Mouse (Mus musculus): ENCODE results near the gene Dnm1. TPM values are rescaled to one million over a fixed set of nuclear protein-coding genes. Genes with fewer than 3 reads are reported as not detected.

The Dnm1 gene
- total RNA-seq, 2 experiments from 2014 or later = 241 to 308 TPM

- no peak for DNase-seq
Measured at GRCm38 (mm10) chr2:32341634-32341939, 11.6 kb downstream of the Dnm1 start.

GRCm38 (mm10) chr2:32340836-32341633 is 12.1 kb downstream of the Dnm1 start:
- DNase-seq = no peak
- intact Hi-C loops (cut with DNase I) = no loop called here

More at GRCm38 (mm10) chr2:32341634-32341939, 11.6 kb downstream of the Dnm1 start:
- intact Hi-C loops (cut with DNase I) = no loop called here

GRCm38 (mm10) chr2:32339912-32340642 is 13.1 kb downstream of the Dnm1 start:
- DNase-seq = no peak
- intact Hi-C loops (cut with DNase I) = no loop called here

GRCm38 (mm10) chr2:32335888-32336287 is 17.2 kb downstream of the Dnm1 start:
- intact Hi-C loops (cut with DNase I) = no loop called here
- no peak for DNase-seq

GRCm38 (mm10) chr2:32332159-32332558 is 21.0 kb downstream of the Dnm1 start:
- no peak for DNase-seq
- intact Hi-C loops (cut with DNase I) = no loop called here

- no peak for DNase-seq
- intact Hi-C loops (cut with DNase I) = no loop called here
Measured at GRCm38 (mm10) chr2:32329531-32329930, 23.6 kb downstream of the Dnm1 start.

GRCm38 (mm10) chr2:32328911-32329460 is 24.2 kb downstream of the Dnm1 start:
- no peak for DNase-seq
- intact Hi-C loops (cut with DNase I) = no loop called here

GRCm38 (mm10) chr2:32327200-32327599 is 25.9 kb downstream of the Dnm1 start:
- no peak for DNase-seq

GRCm38 (mm10) chr2:32325342-32325741 is 27.8 kb downstream of the Dnm1 start:
- no peak for DNase-seq
- intact Hi-C loops (cut with DNase I) = no loop called here

More at GRCm38 (mm10) chr2:32327200-32327599, 25.9 kb downstream of the Dnm1 start:
- intact Hi-C loops (cut with DNase I) = no loop called here

GRCm38 (mm10) chr2:32324322-32324721 is 28.8 kb downstream of the Dnm1 start:
- no peak for DNase-seq
- intact Hi-C loops (cut with DNase I) = no loop called here

GRCm38 (mm10) chr2:32322754-32323741 is 30.1 kb downstream of the Dnm1 start:
- intact Hi-C loops (cut with DNase I) = no loop called here
- DNase-seq = no peak

- DNase-seq = no peak
- intact Hi-C loops (cut with DNase I) = no loop called here
Measured at GRCm38 (mm10) chr2:32321591-32322298, 31.4 kb downstream of the Dnm1 start.

GRCm38 (mm10) chr2:32320721-32321120 is 32.4 kb downstream of the Dnm1 start:
- no peak for DNase-seq
- intact Hi-C loops (cut with DNase I) = no loop called here

GRCm38 (mm10) chr2:32319586-32320580 is 33.3 kb downstream of the Dnm1 start:
- no peak for DNase-seq
- intact Hi-C loops (cut with DNase I) = no loop called here

- no peak for DNase-seq
- intact Hi-C loops (cut with DNase I) = no loop called here
Measured at GRCm38 (mm10) chr2:32318709-32319585, 34.2 kb downstream of the Dnm1 start.

- intact Hi-C loops (cut with DNase I) = no loop called here
Measured at GRCm38 (mm10) chr2:32317791-32318417, 35.2 kb downstream of the Dnm1 start.

GRCm38 (mm10) chr2:32316887-32317656 is 36.1 kb downstream of the Dnm1 start:
- DNase-seq = no peak
- intact Hi-C loops (cut with DNase I) = no loop called here

More at GRCm38 (mm10) chr2:32317791-32318417, 35.2 kb downstream of the Dnm1 start:
- peak; percentile 32 for DNase-seq
